Mouse (Mus musculus) lung, postnatal 0 days (tissue): ENCODE measurements around the gene Fam222b.

Experiments
- CTCF ChIP-seq: IDR thresholded peaks from 2 replicates; pipeline ENCODE4 v1.5.1; 2016; ENCODE audit warnings: antibody characterized with exemption, mild to moderate bottlenecking
- EP300 ChIP-seq: IDR thresholded peaks from 2 replicates; pipeline ENCODE4 v1.6.1; 2016; ENCODE audit warnings: antibody characterized with exemption, mild to moderate bottlenecking, control low read depth

DNA sequence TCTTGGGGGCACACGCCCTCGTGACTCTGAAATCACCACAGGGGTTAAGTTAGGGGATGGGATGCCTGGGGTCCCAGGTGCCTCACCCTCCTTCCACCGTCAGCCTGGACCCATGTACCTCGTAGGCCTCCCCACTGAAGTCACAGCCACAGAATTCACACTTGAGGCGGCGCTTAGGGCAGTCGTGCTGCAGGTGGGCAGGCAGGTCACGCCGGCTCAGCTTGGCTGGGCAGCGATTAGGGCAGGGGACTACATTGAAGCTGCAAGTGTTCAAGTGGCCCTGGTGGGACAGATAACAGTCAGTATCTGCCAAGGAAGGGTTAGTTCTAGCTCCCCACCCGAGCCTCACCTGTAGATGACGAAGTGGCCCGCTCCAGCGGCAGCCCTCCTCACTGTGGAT lies 66.7 kb downstream of the Fam222b start:
- TF ChIP-seq CTCF, result no peak
- TF ChIP-seq EP300, result no peak
